In the genomic region with DNA sequence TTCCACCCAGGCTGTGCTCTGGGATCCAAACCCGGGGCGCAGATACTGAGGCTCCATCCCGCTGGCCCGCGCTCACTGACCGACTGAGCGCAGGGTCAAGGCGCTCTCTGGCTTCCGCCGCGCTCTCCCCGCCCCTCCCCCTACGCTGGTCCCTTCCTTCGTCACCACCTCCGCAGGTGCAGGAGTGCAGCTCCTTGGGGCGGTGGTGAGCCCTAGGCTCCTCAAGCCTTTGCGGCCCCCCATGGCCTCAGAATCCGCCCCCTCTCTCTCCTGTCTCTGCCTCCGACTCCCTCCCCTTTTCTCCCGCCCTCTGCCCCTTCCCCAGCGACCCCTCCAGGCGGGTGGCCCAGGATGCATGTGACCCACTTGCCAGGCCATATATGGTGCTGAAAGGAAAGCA, we compare ENCODE assay signal across 7 mouse cellular contexts. TPM values are rescaled to one million over a fixed set of nuclear protein-coding genes. Genes with fewer than 3 reads are reported as not detected.
DNase-seq lines count a peak whose midpoint lies in the region; ATAC-seq lines count a peak whose summit lies in the region.
"Not testable (repeated sequence)": the region's sequence is repeated elsewhere in the genome, so short reads cannot be mapped to it uniquely, and the experiment has no call there.

A gene (minus strand): TSS at position 142 of the 400 bp plus-strand sequence.

- WGBS in forebrain, embryonic 15.5 days, result under 1% methylated on average over 19 of the region's 22 CpGs
- 5% methylated on average over 10 of the region's 22 CpGs for WGBS in hindbrain, embryonic 11.5 days
- WGBS in kidney, embryonic 15.5 days, result 3% methylated on average over 21 of the region's 22 CpGs
- 0% methylated on average over 5 of the region's 22 CpGs for whole genome bisulfite sequencing in midbrain, embryonic 13.5 days

- peak within 1 kb of the TSS; percentile 49 for H3K4me3 ChIP-seq in forebrain, embryonic 15.5 days
- peak within 1 kb of the TSS; percentile 35 for H3K4me3 ChIP-seq in hindbrain, embryonic 11.5 days (ENCODE audit: low read depth, low read length)
- peak within 1 kb of the TSS; percentile 41 for H3K4me3 ChIP-seq in kidney, embryonic 15.5 days (replicated peaks)
- peak within 1 kb of the TSS; percentile 50 for H3K4me3 ChIP-seq in midbrain, embryonic 13.5 days (replicated peaks)

- not testable (repeated sequence) for ATAC-seq in forebrain, embryonic 15.5 days (replicated peaks); hindbrain, embryonic 11.5 days (ENCODE audit: low FRiP score); kidney, embryonic 15.5 days (replicated peaks; ENCODE audit: low FRiP score)
- peak; percentile 85 for ATAC-seq in midbrain, embryonic 13.5 days

- H3K4me2 ChIP-seq in forebrain, embryonic 15.5 days (replicated peaks), result peak within 1 kb of the TSS; percentile 88
- H3K4me2 ChIP-seq in hindbrain, embryonic 11.5 days (replicated peaks; ENCODE audit: low read depth, low read length), result peak within 1 kb of the TSS; percentile 54
- peak within 1 kb of the TSS; percentile 71 for H3K4me2 ChIP-seq in kidney, embryonic 15.5 days
- H3K4me2 ChIP-seq in midbrain, embryonic 13.5 days (replicated peaks), result peak within 1 kb of the TSS; percentile 77

- H3K27me3 ChIP-seq in forebrain, embryonic 15.5 days; hindbrain, embryonic 11.5 days (ENCODE audit: control insufficient read depth, insufficient read depth, low read length); kidney, embryonic 15.5 days; midbrain, embryonic 13.5 days: not testable (repeated sequence)

- peak within 1 kb of the TSS; percentile 52 for H3K9ac ChIP-seq in forebrain, embryonic 15.5 days (replicated peaks)
- H3K9ac ChIP-seq in hindbrain, embryonic 11.5 days (ENCODE audit: low read depth, low read length), result peak within 1 kb of the TSS; percentile 34
- H3K9ac ChIP-seq in kidney, embryonic 15.5 days, result not testable (repeated sequence)
- peak within 1 kb of the TSS; percentile 68 for H3K9ac ChIP-seq in midbrain, embryonic 13.5 days (replicated peaks)

- not testable (repeated sequence) for H3K27ac ChIP-seq in forebrain, embryonic 15.5 days (replicated peaks); hindbrain, embryonic 11.5 days (ENCODE audit: low read depth, low read length); kidney, embryonic 15.5 days; midbrain, embryonic 13.5 days

- H3K4me1 ChIP-seq in forebrain, embryonic 15.5 days; hindbrain, embryonic 11.5 days (replicated peaks; ENCODE audit: control insufficient read depth, insufficient read depth, low read length); kidney, embryonic 15.5 days; midbrain, embryonic 13.5 days (replicated peaks): not testable (repeated sequence)

- H3K9me3 ChIP-seq in forebrain, embryonic 15.5 days; hindbrain, embryonic 11.5 days (ENCODE audit: control insufficient read depth, low read length); kidney, embryonic 15.5 days (replicated peaks); midbrain, embryonic 13.5 days: not testable (repeated sequence)

- not testable (repeated sequence) for H3K36me3 ChIP-seq in forebrain, embryonic 15.5 days; hindbrain, embryonic 11.5 days (ENCODE audit: control insufficient read depth, insufficient read depth, low read length); kidney, embryonic 15.5 days; midbrain, embryonic 13.5 days

- DNase-seq in embryo, embryonic 10.5 days (ENCODE audit: low spot score), result peak; percentile 8
- peak; percentile 34 for DNase-seq in hindbrain, embryonic 11.5 days (ENCODE audit: low spot score)
- DNase-seq in liver, result peak; percentile 1
- peak; percentile 8 for DNase-seq in right cerebral cortex, postnatal 4 days

RNA-seq across cellular contexts. Expression of the gene that starts here (rescaled TPM):
- 0.27 and 0.43 TPM in 2 replicates for polyA plus RNA-seq in forebrain, embryonic 15.5 days (2015; fragmentation: Nextera tagmentation; extraction: Ambion mirVana)
- polyA plus RNA-seq in hindbrain, embryonic 11.5 days (2014; fragmentation: Nextera tagmentation; extraction: Ambion mirVana), result 0.10 TPM in 1 of 2 replicates, not detected in the other
- 0.29 TPM in 1 of 2 replicates, not detected in the other for polyA plus RNA-seq in kidney, embryonic 15.5 days (2015; fragmentation: Nextera tagmentation; extraction: Ambion mirVana)
- 0.62 and 0.65 TPM in 2 replicates for polyA plus RNA-seq in midbrain, embryonic 13.5 days (2015; fragmentation: Nextera tagmentation; extraction: Ambion mirVana)

Comparison
In these comparisons a context has a peak if more than half of its experiments do, and no peak if none do; other contexts are left out.
1. Peak in DNase-seq, H3K4me3 ChIP-seq, H3K9ac ChIP-seq and H3K4me2 ChIP-seq in hindbrain, embryonic 11.5 days; RNA of the gene not detected or under 1 TPM.
2. Peak in ATAC-seq, H3K4me3 ChIP-seq, H3K9ac ChIP-seq and H3K4me2 ChIP-seq in midbrain, embryonic 13.5 days; RNA of the gene not detected or under 1 TPM.